Mouse (Mus musculus) kidney, postnatal 4 days (tissue): ENCODE measurements around the gene Prss29.

Source experiments
- DNase-seq, 2 experiments: peaks; one replicate each; pipeline ENCODE4 v3.0.0; 2021; ENCODE audit warnings: mixed read lengths in 2 of 2

The Prss29 gene

GRCm38 (mm10) chr17:25318354-25318753, at the start of gene Prss29:
Gene Prss29 (plus strand): TSS chr17:25318654.
- no peak for DNase-seq

- no peak for DNase-seq
Observed at GRCm38 (mm10) chr17:25270795-25271335, 47.6 kb upstream of the Prss29 start.

GRCm38 (mm10) chr17:25272326-25272725, 46.1 kb upstream of the Prss29 start:
- DNase-seq, result peak in 1 of 2 experiments; percentile 51

DNA sequence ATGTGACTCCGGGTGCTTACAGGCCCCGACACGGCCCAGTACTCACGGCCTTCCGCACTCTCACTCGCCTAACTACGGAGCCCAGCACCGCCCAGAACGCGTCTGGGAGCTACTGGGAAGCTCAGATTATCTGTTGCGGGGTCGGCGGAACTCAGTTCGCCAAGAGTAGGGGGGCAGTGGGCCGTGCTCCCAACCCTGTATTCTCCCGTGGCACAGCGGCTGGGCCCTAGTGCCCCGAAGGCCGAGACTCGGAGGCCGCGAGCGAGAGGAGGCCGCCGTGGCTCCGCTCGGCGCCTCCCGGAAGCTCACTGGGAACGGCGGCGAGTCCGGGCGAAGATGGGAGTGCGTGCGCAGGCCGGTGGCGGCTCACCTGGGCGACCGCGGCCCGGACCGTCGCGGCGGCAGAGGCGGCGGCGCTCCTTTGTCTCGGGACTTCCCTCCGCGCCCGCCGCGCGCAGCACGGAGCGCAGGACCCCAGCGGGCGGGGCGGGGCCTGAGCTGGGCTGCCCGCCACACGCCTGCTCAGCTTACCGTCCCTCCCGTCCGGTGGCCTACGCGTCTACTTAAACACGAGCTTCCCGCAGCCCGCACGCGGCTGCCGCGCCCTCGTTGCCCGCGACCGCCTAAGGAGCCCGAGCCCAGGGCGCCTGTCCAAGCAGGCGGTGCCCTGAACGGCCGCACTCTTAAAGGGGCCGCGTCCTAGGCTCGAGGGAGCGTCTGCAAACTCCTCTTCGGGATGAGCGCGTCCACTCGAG, 45.3 kb upstream of the Prss29 start:
- DNase-seq, result peak; percentile 87 to 94

GRCm38 (mm10) chr17:25273706-25274501, 44.5 kb upstream of the Prss29 start:
- DNase-seq, result peak; percentile 94 to 96

GRCm38 (mm10) chr17:25274571-25275346, 43.7 kb upstream of the Prss29 start, which contains the start of gene Ube2i:
Gene Ube2i (minus strand): TSS chr17:25274622.
- DNase-seq, result no peak

- DNase-seq, result no peak
Observed at GRCm38 (mm10) chr17:25275833-25276232, 42.6 kb upstream of the Prss29 start.

GRCm38 (mm10) chr17:25282133-25282532, 36.3 kb upstream of the Prss29 start:
- peak; percentile 60 to 78 for DNase-seq

DNA sequence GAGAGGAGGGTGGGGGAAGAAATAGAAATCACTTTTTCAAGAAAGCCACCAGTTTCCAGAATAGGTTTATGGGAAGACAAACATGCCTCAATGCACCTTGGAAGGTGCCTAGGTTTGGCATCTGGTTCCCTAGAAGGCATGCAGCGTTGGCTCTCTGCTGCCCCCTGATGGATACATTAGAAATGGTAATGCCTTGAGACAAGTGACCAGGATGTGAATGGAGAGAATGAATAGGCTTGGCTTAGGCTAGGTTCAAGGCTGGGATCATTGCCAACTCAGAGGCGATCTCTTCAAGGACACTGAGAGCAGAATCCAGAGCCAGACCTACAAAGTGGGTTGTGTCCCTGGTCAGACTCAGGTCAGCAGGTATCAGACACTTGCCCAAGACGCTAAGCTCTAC, 33.4 kb upstream of the Prss29 start:
- DNase-seq, result peak; percentile 75 to 80

DNA sequence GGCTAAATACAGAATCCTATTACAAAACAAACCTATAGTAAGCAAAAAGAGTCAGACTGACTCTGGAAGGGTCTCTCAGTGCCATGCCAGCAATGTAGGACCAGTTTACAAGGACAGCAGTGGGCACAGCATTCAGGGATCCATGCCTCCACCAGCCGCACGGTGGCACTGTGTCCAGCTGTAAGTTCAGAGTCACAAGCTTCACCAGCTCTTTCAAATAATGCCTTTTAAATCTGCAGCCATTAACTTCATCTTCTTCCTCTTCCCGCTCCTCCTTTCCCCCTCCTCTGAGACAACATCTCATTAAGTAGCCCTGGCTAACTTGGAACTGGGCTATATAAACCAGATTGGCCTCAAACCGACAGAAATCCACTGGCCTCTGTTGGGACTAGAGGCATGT, 29.6 kb upstream of the Prss29 start:
- DNase-seq, result peak; percentile 74 to 77

DNA sequence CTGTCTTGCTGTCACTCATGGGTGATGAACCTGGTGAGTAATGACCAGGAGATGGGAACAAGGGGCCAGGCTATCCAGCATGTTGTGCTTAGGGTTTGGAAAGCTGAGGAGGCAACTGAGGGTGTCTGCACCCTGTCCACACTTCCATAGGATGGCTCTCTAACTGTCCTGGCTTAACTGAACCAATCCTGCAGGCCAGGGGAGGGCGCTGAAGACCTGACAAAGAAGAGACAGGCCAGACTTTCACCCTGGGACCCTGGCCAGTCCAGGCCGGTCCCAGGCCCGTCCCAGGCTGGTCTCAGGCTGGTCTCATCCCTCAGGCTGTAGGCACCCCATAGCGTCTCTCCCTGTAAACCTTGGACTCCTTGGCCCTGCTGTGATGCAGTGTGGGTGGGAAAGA, 28.0 kb upstream of the Prss29 start:
- DNase-seq, result peak in 1 of 2 experiments; percentile 46

GRCm38 (mm10) chr17:25293495-25293894, 25.0 kb upstream of the Prss29 start:
- no peak for DNase-seq

- DNase-seq, result no peak
Observed at GRCm38 (mm10) chr17:25294111-25294510, 24.3 kb upstream of the Prss29 start.

DNA sequence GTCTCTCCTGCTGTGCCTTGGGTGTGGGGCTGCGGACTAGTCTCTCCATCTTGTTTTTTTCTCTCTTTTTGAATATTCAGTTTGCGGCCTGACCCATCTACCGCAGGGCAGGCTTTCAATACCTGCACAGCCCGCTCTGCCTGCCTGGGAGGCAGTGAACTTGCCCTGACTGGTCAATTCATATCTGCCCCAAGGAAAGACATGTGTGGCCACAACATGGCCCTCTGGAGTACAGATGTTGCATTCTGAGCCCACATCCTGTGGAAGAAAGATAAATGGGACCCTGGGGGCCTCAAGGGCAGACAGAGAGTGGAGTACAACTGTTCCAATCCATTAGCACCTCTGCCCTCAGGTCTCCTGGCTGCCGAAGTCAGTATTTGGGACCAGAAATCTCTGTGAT, 20.4 kb upstream of the Prss29 start, which contains the start of gene Prss34:
Gene Prss34, plus strand, starts transcription at position 301 of the 400 bp plus-strand sequence.
- DNase-seq, result no peak

DNA sequence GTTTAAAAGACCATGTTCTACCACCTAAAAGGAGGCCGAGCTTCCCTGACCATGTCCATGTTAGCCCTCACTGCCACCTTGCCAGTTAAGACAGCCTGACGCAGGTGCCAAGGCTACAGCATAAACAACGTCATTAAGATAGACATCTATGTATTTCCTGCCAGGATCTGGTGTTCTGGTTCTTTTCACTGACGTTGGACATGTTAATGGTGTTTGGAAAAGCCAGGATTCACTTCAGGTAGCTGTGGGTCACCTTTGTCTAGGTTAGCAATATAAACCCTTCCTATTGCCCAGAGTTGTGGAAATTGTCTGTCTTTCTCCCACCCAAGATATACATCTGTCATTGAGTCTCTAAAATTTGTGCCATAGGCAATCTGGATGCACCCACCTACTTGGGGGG, 10.1 kb upstream of the Prss29 start, which contains the start of gene Prss28:
Gene Prss28, plus strand, starts transcription at position 301 of the 400 bp plus-strand sequence.
- DNase-seq, result no peak

GRCm38 (mm10) chr17:25320819-25321218, 2.4 kb downstream of the Prss29 start:
- no peak for DNase-seq

GRCm38 (mm10) chr17:25322930-25323329, 4.5 kb downstream of the Prss29 start:
- DNase-seq, result no peak

- DNase-seq, result no peak
Observed at GRCm38 (mm10) chr17:25332321-25332720, 13.9 kb downstream of the Prss29 start.

GRCm38 (mm10) chr17:25333943-25334342, 15.5 kb downstream of the Prss29 start:
- peak; percentile 83 to 84 for DNase-seq

DNA sequence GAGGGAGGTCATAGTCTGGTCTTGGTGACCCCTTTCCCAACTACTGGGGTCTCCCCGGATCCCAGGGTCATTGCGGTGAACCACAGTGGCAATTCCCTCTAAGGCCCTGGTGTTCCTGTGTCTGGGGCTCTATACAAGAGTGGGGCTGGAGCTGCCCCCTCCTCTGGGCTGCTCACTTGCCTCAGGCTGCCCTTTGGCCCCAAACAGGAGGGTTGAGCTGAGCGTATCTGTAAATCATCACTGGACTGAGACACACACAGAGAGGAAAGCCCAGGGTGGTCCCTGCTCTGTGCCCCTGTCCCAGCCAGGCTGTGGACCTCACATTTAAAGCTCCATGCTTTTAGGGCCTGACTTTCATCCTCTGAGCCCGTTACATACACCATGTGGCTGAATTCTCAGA, 19.8 kb downstream of the Prss29 start:
- DNase-seq, result peak in 1 of 2 experiments; percentile 51

- DNase-seq, result no peak
Observed at GRCm38 (mm10) chr17:25340003-25340402, 21.5 kb downstream of the Prss29 start.

- peak; percentile 18 to 53 for DNase-seq
Observed at GRCm38 (mm10) chr17:25341490-25341889, 23.0 kb downstream of the Prss29 start.

- DNase-seq, result no peak
Observed at GRCm38 (mm10) chr17:25345462-25345861, 27.0 kb downstream of the Prss29 start, which contains the start of gene Tpsab1. Gene Tpsab1 (minus strand): TSS chr17:25345562.
